Mouse (Mus musculus) kidney, adult 2 months (tissue): ENCODE measurements around the gene Cbx2.

Experiments used
- CTCF ChIP-seq: fragments of 200-500 bp; conservative IDR thresholded peaks from 2 replicates; pipeline ENCODE4 v1.5.1; 2011; ENCODE audit warnings: low read depth, mild to moderate bottlenecking, control low read depth, low read length, moderate library complexity, mixed read lengths; ENCODE audit not compliant: insufficient read depth, insufficient read length
- POLR2A ChIP-seq: fragments of 200-500 bp; IDR thresholded peaks from one replicate; pipeline ENCODE4 v1.6.1; 2011; ENCODE audit warnings: low read depth, low read length, control low read depth

GRCm38 (mm10) chr11:118987999-118988398 lies 34.8 kb upstream of the Cbx2 start, which contains the start of gene Enpp7:
- no peak for TF ChIP-seq CTCF
- no peak for TF ChIP-seq POLR2A
